Mouse (Mus musculus) erythroblast, embryonic 14.5 days (primary cell): ENCODE measurements around the gene Prkcg.

Source experiments
- GATA1 ChIP-seq: IDR thresholded peaks from 2 replicates; pipeline ENCODE4 v1.6.1; 2012; ENCODE audit warnings: low read length, inconsistent platforms, mixed read lengths
- TAL1 ChIP-seq: IDR thresholded peaks from 3 replicates; pipeline ENCODE4 v1.6.1; 2012; ENCODE audit warnings: low read length, inconsistent platforms, mixed read lengths

- TF ChIP-seq GATA1, result no peak
- no peak for TF ChIP-seq TAL1
These were observed 78.6 kb downstream of the Prkcg start for GRCm38 (mm10) chr7:3367569-3367968.
